Mouse (Mus musculus) small intestine, adult 2 months (tissue): Measurements from ENCODE around the gene Abhd17a.
A peak's percentile ranks its signal among the peaks of the same experiment; 100 is the strongest.

Source experiments
- CTCF ChIP-seq: fragments of 200-500 bp; IDR thresholded peaks from 2 replicates; pipeline ENCODE4 v1.5.1; 2012; ENCODE audit warnings: low read depth, mild to moderate bottlenecking, control low read depth, inconsistent platforms, low read length, moderate library complexity, mixed read lengths; ENCODE audit not compliant: insufficient replicate concordance, insufficient read length; ENCODE audit errors: extremely low read depth
- POLR2A ChIP-seq: fragments of 200-500 bp; IDR thresholded peaks from 2 replicates; pipeline ENCODE4 v1.6.1; 2012; ENCODE audit warnings: low read depth, mild to moderate bottlenecking, control low read depth, inconsistent platforms, low read length, moderate library complexity

DNA sequence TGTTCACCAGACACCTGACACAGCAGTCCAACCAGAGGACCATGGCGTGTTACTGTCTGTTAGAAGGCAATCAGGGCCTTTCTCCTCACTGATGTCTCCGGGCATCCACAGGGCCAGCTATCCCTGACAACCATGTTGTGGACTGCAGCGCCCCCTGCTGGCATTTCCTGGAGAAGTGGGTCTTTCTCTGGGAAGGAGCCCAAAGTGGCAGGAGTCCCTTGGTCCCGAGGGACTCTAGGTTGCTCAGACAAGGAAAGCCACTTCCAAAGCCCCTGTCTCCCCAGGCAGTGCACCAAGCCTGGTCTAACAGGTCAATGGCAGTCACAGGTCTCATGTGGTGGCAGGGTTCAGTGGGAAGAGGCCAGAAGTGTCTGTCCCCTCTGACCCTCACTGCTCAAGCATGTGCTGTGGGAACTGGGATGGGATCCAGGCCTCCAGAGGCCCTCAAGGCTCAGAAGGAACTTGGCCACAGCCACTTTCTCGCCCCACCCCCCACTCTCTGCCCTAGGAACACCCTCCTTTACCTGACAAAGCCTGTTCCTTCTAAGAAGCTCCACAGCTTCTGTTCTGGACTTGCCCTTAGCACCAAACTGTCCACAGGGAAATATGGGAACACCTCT, 32.7 kb downstream of the Abhd17a start:
- TF ChIP-seq CTCF (peak; percentile 70; the same call in 1 of the 2 replicates), POLR2A (no peak)
